Mouse (Mus musculus) bone marrow, adult 2 months (tissue): ENCODE measurements around the gene Selplg. TPM values are rescaled to one million over a fixed set of nuclear protein-coding genes. Genes with fewer than 3 reads are reported as not detected.
"Not testable (repeated sequence)": the region's sequence is repeated elsewhere in the genome, so short reads cannot be mapped to it uniquely, and the experiment has no call there.

Experiments
- H3K27ac ChIP-seq: fragments of 200-500 bp; 2 replicates; pipeline ENCODE4 v1.5.1; 2012; ENCODE audit warnings: low read depth, mild to moderate bottlenecking, control low read depth, inconsistent platforms, low read length; ENCODE audit not compliant: control insufficient read depth, poor library complexity, insufficient read depth
- H3K4me1 ChIP-seq: fragments of 200-500 bp; 2 replicates; pipeline ENCODE4 v1.6.1; 2011; ENCODE audit warnings: low read length; ENCODE audit not compliant: control insufficient read depth, insufficient read depth
- H3K4me3 ChIP-seq: fragments of 200-500 bp; replicated peaks from 2 replicates; pipeline ENCODE3; 2011; ENCODE audit warnings: mild to moderate bottlenecking, low read depth, low read length, control low read depth; ENCODE audit not compliant: control insufficient read depth
- CTCF ChIP-seq: fragments of 200-500 bp; IDR thresholded peaks from 2 replicates; pipeline ENCODE4 v1.5.1; 2011; ENCODE audit warnings: low read length, control low read depth; ENCODE audit not compliant: control insufficient read depth, insufficient read depth
- POLR2A ChIP-seq: fragments of 200-500 bp; IDR thresholded peaks from 2 replicates; pipeline ENCODE4 v1.6.1; 2011; ENCODE audit warnings: low read depth, mild to moderate bottlenecking, control low read depth, low read length, borderline replicate concordance; ENCODE audit not compliant: control insufficient read depth
- WGBS: fragments of 180-500 bp; shearing (Covaris S2); methylation state at CpG from one replicate; pipeline ENCODE4 v1.1.7; 2018; 5-methylcytosine and 5-hydroxymethylcytosine counted together
- polyA plus RNA-seq: library from polyadenylated mRNA; stranded (reverse); fragments of >200 nt; gene quantifications from 2 replicates; pipeline ENCODE4 v1.2.4, GENCODE M21; 2011; ENCODE audit warnings: low replicate concordance; ENCODE audit not compliant: missing spikeins, insufficient read depth, insufficient read length

The Selplg gene
- polyA plus RNA-seq, 1 experiment = 146 TPM

DNA sequence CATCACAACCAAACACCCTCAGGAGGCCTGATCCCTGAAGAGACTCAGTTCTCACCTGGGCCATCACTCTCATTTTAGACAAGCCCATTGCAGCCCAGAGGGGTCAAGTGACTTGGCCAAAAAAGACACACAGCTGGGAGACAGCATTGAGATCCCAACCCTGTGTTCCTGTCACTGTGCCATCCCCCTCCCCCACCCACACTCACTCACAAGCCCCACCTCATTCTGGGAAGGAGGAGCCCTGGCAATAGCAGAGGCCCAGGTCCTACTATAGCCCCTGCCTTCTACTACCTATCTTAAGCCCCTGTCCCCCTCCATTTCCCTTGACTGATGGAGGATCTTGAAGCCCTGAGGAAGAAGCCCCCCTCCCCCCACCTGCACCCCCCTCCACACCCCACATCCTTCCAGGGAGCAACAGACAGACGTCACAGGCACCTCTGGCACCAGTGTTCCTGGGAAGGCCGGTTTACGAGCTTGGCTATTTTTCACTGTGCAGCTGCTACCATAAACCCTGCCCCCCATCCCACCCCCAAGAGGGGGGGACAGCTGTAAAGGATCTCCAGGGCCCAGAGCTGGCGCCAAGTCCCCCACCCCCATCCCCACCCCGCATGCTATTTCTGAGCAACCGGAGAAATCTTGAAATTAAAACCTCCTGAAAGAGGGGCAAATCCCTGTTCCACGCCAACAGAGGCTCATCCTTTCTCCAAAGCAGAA, 43.2 kb downstream of the Selplg start:
- H3K4me3 ChIP-seq = no peak overlapping the region
- 73% methylated on average over 7 of the region's 7 CpGs for WGBS
- H3K4me1 ChIP-seq = peaks cover 6% of the 10 kb centered on the region
- no peak for TF ChIP-seq CTCF
- TF ChIP-seq POLR2A = no peak
- H3K27ac ChIP-seq = no peak overlapping the region

- H3K4me1 ChIP-seq = peaks cover 6% of the 10 kb centered on the region
- TF ChIP-seq POLR2A = no peak
- no peak for TF ChIP-seq CTCF
- no peak overlapping the region for H3K4me3 ChIP-seq
- 83% methylated on average over 6 of the region's 6 CpGs for WGBS
- H3K27ac ChIP-seq = no peak overlapping the region
Measured at GRCm38 (mm10) chr5:113788645-113789044, 43.8 kb downstream of the Selplg start.

DNA sequence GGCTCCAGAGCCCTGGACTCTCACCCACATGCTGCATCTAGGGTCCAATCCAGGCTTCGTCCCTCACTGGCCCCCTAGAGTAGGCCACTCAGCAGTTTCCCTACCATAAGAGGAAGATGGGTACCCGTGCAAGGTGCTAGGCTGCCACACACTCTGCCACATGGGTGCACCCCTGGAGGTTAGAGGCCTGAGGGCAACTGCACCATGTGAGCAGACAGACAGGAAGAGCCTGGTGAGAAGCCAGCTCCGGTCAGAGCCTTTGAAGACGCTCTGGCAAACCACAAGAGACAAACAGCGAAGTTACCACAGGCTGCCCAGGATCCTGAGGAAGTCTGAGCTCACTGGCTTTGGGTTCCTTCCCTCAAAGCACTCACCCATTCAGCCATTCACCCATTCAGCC, 45.5 kb downstream of the Selplg start:
- TF ChIP-seq CTCF (no peak), POLR2A (no peak)
- 6% methylated on average over 5 of the region's 5 CpGs for WGBS
- no peak overlapping the region for H3K27ac ChIP-seq
- H3K4me3 ChIP-seq = no peak overlapping the region
- peaks cover 6% of the 10 kb centered on the region for H3K4me1 ChIP-seq

GRCm38 (mm10) chr5:113784104-113784503, 48.3 kb downstream of the Selplg start:
- H3K4me1 ChIP-seq, H3K27ac ChIP-seq, H3K4me3 ChIP-seq: not testable (repeated sequence)
- WGBS = 58% methylated on average over 3 of the region's 3 CpGs

DNA sequence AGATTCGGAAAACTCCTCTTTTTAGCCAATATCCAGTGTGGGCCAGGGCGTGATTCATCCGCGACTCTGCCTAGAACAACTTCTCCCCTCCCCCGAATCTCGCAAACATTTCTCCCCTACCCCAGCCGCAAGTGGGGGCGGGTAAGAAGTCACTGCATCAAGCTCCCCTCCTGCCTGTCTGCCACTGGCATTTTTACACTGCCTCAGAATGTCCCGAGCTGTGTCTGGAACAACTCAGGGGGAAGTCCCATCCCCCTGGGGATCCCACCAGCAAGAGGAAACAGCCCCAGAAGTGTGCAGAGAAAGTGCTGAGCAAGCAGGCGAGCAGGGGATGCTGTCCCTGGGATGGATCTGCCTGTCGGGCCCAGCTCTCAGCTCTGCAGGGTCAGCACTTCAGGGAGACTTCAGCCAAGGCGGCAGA, 48.9 kb downstream of the Selplg start:
- WGBS = 35% methylated on average over 12 of the region's 12 CpGs
- no peaks in the 10 kb centered on the region for H3K4me1 ChIP-seq
- no peak for TF ChIP-seq POLR2A
- no peak for TF ChIP-seq CTCF
- no peak overlapping the region for H3K4me3 ChIP-seq
- no peak overlapping the region; the same call in 1 of the 2 replicates for H3K27ac ChIP-seq

GRCm38 (mm10) chr5:113782624-113783023, 49.8 kb downstream of the Selplg start:
- WGBS = 86% methylated on average over 7 of the region's 7 CpGs
- H3K27ac ChIP-seq = no peak overlapping the region
- TF ChIP-seq POLR2A (no peak), CTCF (no peak)
- H3K4me3 ChIP-seq = no peak overlapping the region
- H3K4me1 ChIP-seq = no peaks in the 10 kb centered on the region

GRCm38 (mm10) chr5:113781875-113782274, 50.6 kb downstream of the Selplg start:
- WGBS = 72% methylated on average over 7 of the region's 7 CpGs
- Histone ChIP-seq H3K4me3 (no peak overlapping the region), H3K27ac (no peak overlapping the region), H3K4me1 (peaks cover 2% of the 10 kb centered on the region)
- TF ChIP-seq POLR2A = no peak
- TF ChIP-seq CTCF = no peak

DNA sequence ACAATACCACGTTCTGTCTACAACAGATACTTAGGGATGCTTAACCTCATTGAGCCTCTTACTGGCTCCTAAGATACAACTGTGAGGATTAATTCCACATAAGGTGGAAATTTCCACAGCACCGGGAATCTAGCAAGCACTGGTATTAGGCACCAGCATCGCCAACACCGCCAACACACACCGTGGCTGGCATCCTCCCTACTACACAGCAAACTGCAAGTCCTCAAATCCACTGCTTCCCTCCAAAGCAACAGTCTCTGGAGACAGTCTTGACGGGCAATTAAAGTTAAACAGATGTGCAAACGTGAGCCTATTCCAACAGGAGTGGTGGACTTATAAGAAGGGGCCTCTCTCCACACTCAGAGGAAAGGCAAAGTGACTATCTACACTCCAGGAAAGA, 51.2 kb downstream of the Selplg start:
- TF ChIP-seq CTCF (no peak), POLR2A (no peak)
- H3K4me1 ChIP-seq = peaks cover 2% of the 10 kb centered on the region
- H3K4me3 ChIP-seq = no peak overlapping the region
- H3K27ac ChIP-seq = no peak overlapping the region
- whole genome bisulfite sequencing = 83% methylated on average over 7 of the region's 7 CpGs

GRCm38 (mm10) chr5:113780763-113781162, 51.7 kb downstream of the Selplg start:
- Histone ChIP-seq H3K4me1 (peaks cover 5% of the 10 kb centered on the region), H3K4me3 (no peak overlapping the region), H3K27ac (no peak overlapping the region)
- TF ChIP-seq POLR2A (no peak), CTCF (no peak)
- 89% methylated on average over 5 of the region's 5 CpGs for WGBS
